Mouse (Mus musculus): ENCODE data around the gene Flywch2. TPM values are rescaled to one million over a fixed set of nuclear protein-coding genes. Genes with fewer than 3 reads are reported as not detected.

Gene Flywch2
- polyA plus RNA-seq, 1 experiment = 9.3 TPM

GRCm38 (mm10) chr17:23791079-23791357 lies 5.1 kb upstream of the Flywch2 start:
- Histone ChIP-seq H3K27me3 (replicated peaks; ENCODE audit: control insufficient read depth, insufficient read depth, low read length) (no peaks in the 10 kb centered on the region), H3K4me1 (ENCODE audit: control insufficient read depth, insufficient read depth, low read length) (peaks cover 4% of the 10 kb centered on the region; the same call in 1 of the 2 replicates), H3K36me3 (ENCODE audit: control insufficient read depth, insufficient read depth, low read length) (no peaks in the 10 kb centered on the region), H3K27ac (ENCODE audit: insufficient read depth, low read depth, low read length) (peak overlapping the region; percentile 57), H3K4me3 (ENCODE audit: insufficient read depth, low read depth, low read length) (peak overlapping the region; percentile 60)
- WGBS = 43% methylated on average over 2 of the region's 2 CpGs
- DNase-seq = peak; percentile 29
- no peak for TF ChIP-seq POLR2A (IDR thresholded peaks at IDR 0.05; ENCODE audit: low read depth, low read length)
- no peak for TF ChIP-seq CTCF (conservative IDR thresholded peaks at IDR 0.05; ENCODE audit: insufficient read depth, insufficient read length, low read depth, low read length)

- Histone ChIP-seq H3K4me1 (ENCODE audit: control insufficient read depth, insufficient read depth, low read length) (peaks cover 6% of the 10 kb centered on the region; the same call in 1 of the 2 replicates), H3K27me3 (replicated peaks; ENCODE audit: control insufficient read depth, insufficient read depth, low read length) (no peaks in the 10 kb centered on the region), H3K4me3 (ENCODE audit: insufficient read depth, low read depth, low read length) (peak within 1 kb of the TSS; percentile 60), H3K36me3 (ENCODE audit: control insufficient read depth, insufficient read depth, low read length) (no peaks in the 10 kb centered on the region), H3K27ac (ENCODE audit: insufficient read depth, low read depth, low read length) (peak within 1 kb of the TSS; percentile 57)
- TF ChIP-seq POLR2A (IDR thresholded peaks at IDR 0.05; ENCODE audit: low read depth, low read length) (no peak), CTCF (conservative IDR thresholded peaks at IDR 0.05; ENCODE audit: insufficient read depth, insufficient read length, low read depth, low read length) (no peak)
- WGBS = 3% methylated on average over 29 of the region's 29 CpGs
- DNase-seq = peak; percentile 68
These were observed 4.6 kb upstream of the Flywch2 start, which contains the start of gene Srrm2 for GRCm38 (mm10) chr17:23790269-23791078. Gene Srrm2 (plus strand): TSS chr17:23790532.

GRCm38 (mm10) chr17:23789749-23790268 lies 3.9 kb upstream of the Flywch2 start:
- H3K36me3 ChIP-seq (ENCODE audit: control insufficient read depth, insufficient read depth, low read length) = no peaks in the 10 kb centered on the region
- 37% methylated on average over 8 of the region's 8 CpGs for WGBS
- H3K27ac ChIP-seq (ENCODE audit: insufficient read depth, low read depth, low read length) = peak overlapping the region; percentile 57; the same call in 1 of the 2 replicates
- no peak for DNase-seq
- H3K4me1 ChIP-seq (ENCODE audit: control insufficient read depth, insufficient read depth, low read length) = peaks cover 6% of the 10 kb centered on the region; the same call in 1 of the 2 replicates
- H3K27me3 ChIP-seq (replicated peaks; ENCODE audit: control insufficient read depth, insufficient read depth, low read length) = no peaks in the 10 kb centered on the region
- H3K4me3 ChIP-seq (ENCODE audit: insufficient read depth, low read depth, low read length) = peak overlapping the region; percentile 60
- no peak for TF ChIP-seq POLR2A (IDR thresholded peaks at IDR 0.05; ENCODE audit: low read depth, low read length)
- no peak for TF ChIP-seq CTCF (conservative IDR thresholded peaks at IDR 0.05; ENCODE audit: insufficient read depth, insufficient read length, low read depth, low read length)

GRCm38 (mm10) chr17:23788973-23789372 lies 3.1 kb upstream of the Flywch2 start:
- DNase-seq = no peak
- Histone ChIP-seq H3K4me1 (ENCODE audit: control insufficient read depth, insufficient read depth, low read length) (peaks cover 6% of the 10 kb centered on the region; the same call in 1 of the 2 replicates), H3K27ac (ENCODE audit: insufficient read depth, low read depth, low read length) (no peak overlapping the region), H3K36me3 (ENCODE audit: control insufficient read depth, insufficient read depth, low read length) (no peaks in the 10 kb centered on the region), H3K27me3 (replicated peaks; ENCODE audit: control insufficient read depth, insufficient read depth, low read length) (no peaks in the 10 kb centered on the region), H3K4me3 (ENCODE audit: insufficient read depth, low read depth, low read length) (no peak overlapping the region)
- 95% methylated on average over 4 of the region's 4 CpGs for WGBS
- TF ChIP-seq POLR2A (IDR thresholded peaks at IDR 0.05; ENCODE audit: low read depth, low read length) (no peak), CTCF (conservative IDR thresholded peaks at IDR 0.05; ENCODE audit: insufficient read depth, insufficient read length, low read depth, low read length) (no peak)

- WGBS = 14% methylated on average over 13 of the region's 13 CpGs
- Histone ChIP-seq H3K27me3 (replicated peaks; ENCODE audit: control insufficient read depth, insufficient read depth, low read length) (no peaks in the 10 kb centered on the region), H3K27ac (ENCODE audit: insufficient read depth, low read depth, low read length) (peak overlapping the region; percentile 41; the same call in 1 of the 2 replicates), H3K4me3 (ENCODE audit: insufficient read depth, low read depth, low read length) (peak overlapping the region; percentile 59), H3K36me3 (ENCODE audit: control insufficient read depth, insufficient read depth, low read length) (no peaks in the 10 kb centered on the region), H3K4me1 (ENCODE audit: control insufficient read depth, insufficient read depth, low read length) (peaks cover 6% of the 10 kb centered on the region; the same call in 1 of the 2 replicates)
- peak; percentile 30 for DNase-seq
- TF ChIP-seq POLR2A (IDR thresholded peaks at IDR 0.05; ENCODE audit: low read depth, low read length) (no peak), CTCF (conservative IDR thresholded peaks at IDR 0.05; ENCODE audit: insufficient read depth, insufficient read length, low read depth, low read length) (no peak)
These were observed 640 bp upstream of the Flywch2 start for GRCm38 (mm10) chr17:23786510-23786931.

- no peak overlapping the region for H3K4me3 ChIP-seq (ENCODE audit: insufficient read depth, low read depth, low read length)
- TF ChIP-seq CTCF (conservative IDR thresholded peaks at IDR 0.05; ENCODE audit: insufficient read depth, insufficient read length, low read depth, low read length) = no peak
- TF ChIP-seq POLR2A (IDR thresholded peaks at IDR 0.05; ENCODE audit: low read depth, low read length) = no peak
- H3K36me3 ChIP-seq (ENCODE audit: control insufficient read depth, insufficient read depth, low read length) = no peaks in the 10 kb centered on the region
- H3K27me3 ChIP-seq (replicated peaks; ENCODE audit: control insufficient read depth, insufficient read depth, low read length) = no peaks in the 10 kb centered on the region
- H3K4me1 ChIP-seq (ENCODE audit: control insufficient read depth, insufficient read depth, low read length) = peaks cover 6% of the 10 kb centered on the region; the same call in 1 of the 2 replicates
- DNase-seq = no peak
- no peak overlapping the region for H3K27ac ChIP-seq (ENCODE audit: insufficient read depth, low read depth, low read length)
These were observed 2.5 kb downstream of the Flywch2 start for GRCm38 (mm10) chr17:23783352-23783751.

GRCm38 (mm10) chr17:23778447-23778846 lies 7.4 kb downstream of the Flywch2 start:
- no peak overlapping the region for H3K4me3 ChIP-seq (ENCODE audit: insufficient read depth, low read depth, low read length)
- H3K27ac ChIP-seq (ENCODE audit: insufficient read depth, low read depth, low read length) = no peak overlapping the region
- no peaks in the 10 kb centered on the region for H3K36me3 ChIP-seq (ENCODE audit: control insufficient read depth, insufficient read depth, low read length)
- WGBS = 60% methylated on average over 2 of the region's 2 CpGs
- TF ChIP-seq POLR2A (IDR thresholded peaks at IDR 0.05; ENCODE audit: low read depth, low read length) = no peak
- no peak for TF ChIP-seq CTCF (conservative IDR thresholded peaks at IDR 0.05; ENCODE audit: insufficient read depth, insufficient read length, low read depth, low read length)
- no peaks in the 10 kb centered on the region; the same call in 1 of the 2 replicates for H3K4me1 ChIP-seq (ENCODE audit: control insufficient read depth, insufficient read depth, low read length)
- H3K27me3 ChIP-seq (replicated peaks; ENCODE audit: control insufficient read depth, insufficient read depth, low read length) = no peaks in the 10 kb centered on the region
- no peak for DNase-seq
